ENCODE assay signal across 1 mouse cellular context in the genomic region with DNA sequence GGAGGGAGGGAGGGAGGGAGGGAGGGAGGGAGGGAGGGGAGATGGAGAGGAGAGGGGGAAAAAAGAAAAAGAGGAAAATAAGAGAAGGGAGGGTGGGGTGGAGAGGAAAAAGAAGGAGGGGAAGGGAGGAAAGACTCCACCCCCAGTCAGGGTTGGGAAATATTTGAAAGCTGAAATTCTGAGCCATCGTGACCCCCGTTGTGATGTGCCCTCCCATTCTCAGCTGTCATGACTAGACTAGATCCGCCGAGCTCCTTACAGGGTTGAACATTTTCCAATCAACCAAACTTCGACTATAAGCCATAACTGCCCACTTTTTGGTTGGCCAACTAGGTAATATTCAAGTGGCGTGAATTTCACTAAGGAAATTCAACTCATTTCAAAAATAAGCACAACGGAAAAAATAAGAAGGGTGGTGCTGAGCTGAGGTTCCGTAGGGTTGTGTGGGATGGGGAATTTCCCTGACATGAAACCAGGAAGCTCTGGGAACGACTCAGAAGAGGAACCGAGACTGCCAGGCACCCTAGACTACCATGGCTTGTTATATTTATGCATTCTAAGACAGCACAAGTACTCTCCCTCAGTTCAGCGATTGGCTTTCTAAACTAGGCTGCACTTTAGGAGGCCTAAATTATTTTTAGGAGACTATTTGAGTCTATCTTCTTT.
A peak's percentile ranks its signal among the peaks of the same experiment; 100 is the strongest.
TF ChIP-seq lines count a peak whose summit lies in the region.

No protein-coding gene starts in this region.

TF ChIP-seq in CH12.LX, 34 proteins besides CTCF, POLR2A, EP300 and RAD21 (continued from another document):
- peak; percentile 78 for TF ChIP-seq ELF1 (IDR thresholded peaks at IDR 0.05; ENCODE audit: low read depth, low read length)
- TF ChIP-seq PAX5 (IDR thresholded peaks at IDR 0.05; ENCODE audit: low read length), result no peak
- TF ChIP-seq POLR2AphosphoS2 (IDR thresholded peaks at IDR 0.05; ENCODE audit: low read depth, low read length), result no peak
- TF ChIP-seq USF1 (IDR thresholded peaks at IDR 0.05; ENCODE audit: low read depth, low read length), result no peak
- peak; percentile 42; the same call in 1 of the 2 replicates for TF ChIP-seq HCFC1 (IDR thresholded peaks at IDR 0.05; ENCODE audit: low read depth, low read length)
- no peak for TF ChIP-seq UBTF (IDR thresholded peaks at IDR 0.05; ENCODE audit: low read depth, low read length)
- TF ChIP-seq ZMIZ1 (IDR thresholded peaks at IDR 0.05; ENCODE audit: low read depth, low read length), result peak; percentile 51; the same call in 1 of the 2 replicates
